Mouse (Mus musculus): Measurements from ENCODE around the gene Malrd1. TPM values are rescaled to one million over a fixed set of nuclear protein-coding genes. Genes with fewer than 3 reads are reported as not detected.

Malrd1 gene
- total RNA-seq, 1 experiment from 2014 or later, result not detected

DNA sequence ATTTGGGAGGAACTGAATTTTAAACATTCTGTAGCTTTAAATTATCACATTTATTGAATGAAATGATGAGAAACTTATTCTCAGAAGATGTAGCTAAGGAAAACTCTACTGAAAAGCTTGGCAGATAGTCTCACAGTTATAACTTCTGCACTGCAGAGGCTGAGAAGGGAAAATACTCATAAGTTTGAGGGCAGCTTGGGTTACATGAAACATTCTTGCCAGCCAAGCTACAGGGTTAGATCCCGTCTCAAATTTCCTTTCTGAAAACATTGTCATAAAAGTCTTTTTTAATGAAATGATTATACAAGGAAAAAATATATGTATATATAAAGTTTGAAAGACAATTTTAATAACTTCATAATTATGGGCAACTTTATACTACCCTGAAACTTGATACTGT is 714.6 kb downstream of the Malrd1 start:
- no peak for ATAC-seq (replicated peaks; ENCODE audit: insufficient number of reproducible peaks, low FRiP score, low TSS enrichment, poor library complexity, severe bottlenecking)

DNA sequence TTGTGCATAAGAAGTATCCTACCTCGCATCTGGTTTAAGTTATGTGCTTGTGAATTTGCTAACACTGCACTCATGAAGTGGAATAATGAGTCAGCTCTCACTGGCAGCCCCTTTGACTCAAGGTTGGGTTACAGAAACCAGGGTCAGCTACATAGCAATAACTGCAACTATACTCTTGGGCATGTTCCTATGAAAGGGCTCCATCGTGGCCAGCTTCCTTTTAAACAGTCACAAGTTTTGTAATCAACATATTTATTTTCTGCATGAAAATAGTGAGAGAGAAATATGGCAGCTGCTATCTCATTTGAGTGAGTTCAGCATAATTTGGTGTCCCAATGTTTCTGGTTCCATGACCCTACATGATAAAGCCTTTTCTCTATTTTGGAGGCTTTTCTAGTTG is 716.8 kb downstream of the Malrd1 start:
- ATAC-seq (replicated peaks; ENCODE audit: insufficient number of reproducible peaks, low FRiP score, low TSS enrichment, poor library complexity, severe bottlenecking), result no peak

DNA sequence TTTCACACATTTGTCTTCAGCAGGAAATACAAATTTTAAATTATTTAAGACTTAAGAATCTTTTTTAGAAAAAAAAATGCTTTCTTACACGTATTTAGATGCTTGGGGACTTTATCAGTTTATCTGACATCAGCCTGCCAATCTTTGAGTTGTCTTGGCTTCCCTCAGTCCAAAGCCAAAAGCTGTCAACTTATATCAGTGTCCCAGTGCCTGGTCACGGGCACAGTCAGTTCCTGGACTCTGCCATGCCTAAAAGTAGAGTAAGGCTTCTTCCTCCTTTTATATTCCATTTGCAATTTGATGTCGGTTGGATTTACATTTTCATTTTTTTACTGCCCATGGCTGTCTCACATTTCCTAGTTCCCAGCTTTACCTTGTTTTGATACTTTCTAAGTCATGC is 722.6 kb downstream of the Malrd1 start:
- no peak for ATAC-seq (replicated peaks; ENCODE audit: insufficient number of reproducible peaks, low FRiP score, low TSS enrichment, poor library complexity, severe bottlenecking)

DNA sequence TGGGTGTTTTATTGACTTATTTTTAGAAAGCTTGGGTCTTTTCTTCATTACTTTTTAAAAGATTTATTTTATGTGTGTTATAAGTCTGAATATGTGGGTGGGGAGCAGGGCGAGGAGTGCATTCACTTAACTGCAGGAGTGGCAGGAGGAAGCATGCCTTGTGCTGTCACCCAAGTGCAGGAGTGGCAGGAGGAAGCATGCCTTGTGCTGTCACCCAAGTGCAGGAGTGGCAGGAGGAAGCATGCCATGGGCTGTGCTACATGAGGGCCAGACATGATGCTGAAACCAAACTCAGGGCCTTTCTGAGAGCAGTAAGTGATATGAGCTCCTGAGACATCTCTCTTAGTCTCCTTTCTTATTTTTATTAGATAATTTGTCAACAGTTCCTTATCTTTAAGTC is 726.0 kb downstream of the Malrd1 start:
- ATAC-seq (replicated peaks; ENCODE audit: insufficient number of reproducible peaks, low FRiP score, low TSS enrichment, poor library complexity, severe bottlenecking), result no peak

Measured in monocyte, adult 5-6 weeks (primary cell).